Comparison of ENCODE assay signal across 8 mouse cellular contexts in the genomic region with DNA sequence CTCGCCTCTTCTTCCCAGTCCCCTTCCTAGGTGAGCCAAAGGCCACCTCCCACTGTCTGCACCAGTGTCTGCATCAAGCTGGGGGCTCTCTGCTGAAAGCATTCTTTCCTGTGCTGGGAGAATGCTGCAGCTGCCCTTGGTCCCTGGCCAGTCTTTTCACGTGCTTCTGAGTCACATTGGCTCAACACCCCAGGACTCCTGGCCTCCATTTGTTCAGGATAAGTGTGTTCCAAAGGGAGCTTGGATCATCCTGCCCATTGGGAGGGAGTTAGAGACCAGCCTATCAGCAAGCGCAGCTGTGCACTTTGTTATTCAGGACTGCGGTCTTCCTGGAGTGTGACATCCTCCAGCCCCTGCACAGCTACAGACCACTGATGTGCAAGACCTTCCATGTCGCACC. TPM values are rescaled to one million over a fixed set of nuclear protein-coding genes. Genes with fewer than 3 reads are reported as not detected.
DNase-seq lines count a peak whose midpoint lies in the region.

No protein-coding gene starts in this region.

- intact Hi-C loops in heart, postnatal 10 days (cut with DNase I), result no loop called here

- peak; percentile 26 to 31 for DNase-seq in frontal cortex, adult 2 months (ENCODE audit: extremely low spot score in 1 of 2, low spot score in 1 of 2)
- DNase-seq in frontal cortex, postnatal 25 days (ENCODE audit: low spot score in 2 of 2), result no peak
- DNase-seq in 3T3-L1 (ENCODE audit: low read depth, low spot score), result peak; percentile 90
- DNase-seq in cerebellum, adult 18-20 months, result peak; percentile 30 to 51
- DNase-seq in heart, postnatal 10 days, result peak; percentile 92 to 94
- DNase-seq in ovary, postnatal 14 days (ENCODE audit: low spot score), result peak; percentile 45
- no peak for DNase-seq in retina, embryonic 14.5 days (ENCODE audit: low spot score)
- DNase-seq in spleen, postnatal 14 days (ENCODE audit: low spot score in 2 of 2), result no peak

RNA-seq across cellular contexts. Expression of gene Thbs2, which starts 21.6 kb away (rescaled TPM):
- polyA plus RNA-seq in frontal cortex, adult 2 months (2012; rRNA removed), result 6.6 and 8.6 TPM in 2 replicates
- 10 to 100 TPM; 54.2 to 57.8 TPM for total RNA-seq in heart, postnatal 10 days (2021)

Comparison
In these comparisons a context has a peak if more than half of its experiments do, and no peak if none do; other contexts are left out.
1. DNase-seq: peak in frontal cortex, adult 2 months (2 of 2), 3T3-L1 (single experiment), cerebellum, adult 18-20 months (2 of 2), heart, postnatal 10 days (2 of 2) and ovary, postnatal 14 days (single experiment); none in frontal cortex, postnatal 25 days (0 of 2), retina, embryonic 14.5 days (single experiment) and spleen, postnatal 14 days (0 of 2).